Mouse (Mus musculus) cortical plate, adult 2 months (tissue): ENCODE measurements around the gene Hba-x.

Experiments used
- CTCF ChIP-seq: fragments of 200-500 bp; IDR thresholded peaks from 2 replicates; pipeline ENCODE4 v1.5.1; 2011; ENCODE audit warnings: mild to moderate bottlenecking, control low read depth, low read length; ENCODE audit not compliant: insufficient read depth; ENCODE audit errors: extremely low read depth
- POLR2A ChIP-seq: fragments of 200-500 bp; IDR thresholded peaks from 2 replicates; pipeline ENCODE4 v1.6.1; 2011; ENCODE audit warnings: mild to moderate bottlenecking, low read length, control low read depth; ENCODE audit not compliant: insufficient read depth; ENCODE audit errors: extremely low read depth

GRCm38 (mm10) chr11:32281416-32282144, 5.4 kb downstream of the Hba-x start:
- TF ChIP-seq CTCF (no peak), POLR2A (no peak)
